Mouse (Mus musculus): ENCODE results near the gene Gbp4. TPM values are rescaled to one million over a fixed set of nuclear protein-coding genes. Genes with fewer than 3 reads are reported as not detected.
"Not testable (repeated sequence)": the region's sequence is repeated elsewhere in the genome, so short reads cannot be mapped to it uniquely, and the experiment has no call there.

Gene Gbp4
- 14.8 and 17.2 TPM in 2 replicates for total RNA-seq (2012; rRNA removed)
- total RNA-seq (2014; rRNA removed) = 19.3 and 21.1 TPM in 2 replicates
- 16.1 and 18.3 TPM in 2 replicates for polyA plus RNA-seq (2012; ENCODE audit: insufficient read length, low read depth)

- TF ChIP-seq CHD1 (IDR thresholded peaks at IDR 0.05; ENCODE audit: low read depth, low read length) = peak; percentile 97
- peak; percentile 88 for TF ChIP-seq ETS1 (conservative IDR thresholded peaks at IDR 0.05; ENCODE audit: low read depth, low read length)
- TF ChIP-seq MXI1 (IDR thresholded peaks at IDR 0.05; ENCODE audit: low read depth, low read length) = peak; percentile 59; the same call in 1 of the 2 replicates
- peak; percentile 80 for TF ChIP-seq BHLHE40 (IDR thresholded peaks at IDR 0.05; ENCODE audit: low read depth, low read length)
- peak; percentile 66 for TF ChIP-seq POLR2A (IDR thresholded peaks at IDR 0.05; ENCODE audit: low read depth, low read length)
- peak; percentile 69 for TF ChIP-seq MEF2A (IDR thresholded peaks at IDR 0.05; ENCODE audit: borderline replicate concordance, low read depth, low read length)
- TF ChIP-seq NELFE (IDR thresholded peaks at IDR 0.05; ENCODE audit: low read depth, low read length) = peak; percentile 39; the same call in 1 of the 2 replicates
- TF ChIP-seq EP300 (IDR thresholded peaks at IDR 0.05; ENCODE audit: low read length) = peak; percentile 60
- peak; percentile 79 for TF ChIP-seq TBP (conservative IDR thresholded peaks at IDR 0.05; ENCODE audit: low read depth, low read length)
- peak; percentile 82 for TF ChIP-seq IRF4 (IDR thresholded peaks at IDR 0.05; ENCODE audit: low read depth, low read length)
- peak; percentile 43; the same call in 1 of the 2 replicates for TF ChIP-seq TCF12 (IDR thresholded peaks at IDR 0.05; ENCODE audit: low read depth, low read length)
- peak; percentile 45 for TF ChIP-seq HCFC1 (IDR thresholded peaks at IDR 0.05; ENCODE audit: low read depth, low read length)
- peak; percentile 73 for TF ChIP-seq ELF1 (IDR thresholded peaks at IDR 0.05; ENCODE audit: low read depth, low read length)
- TF ChIP-seq SIN3A (IDR thresholded peaks at IDR 0.05; ENCODE audit: low read length) = peak; percentile 55
- H3K27me3 ChIP-seq (replicated peaks); H3K9me3 ChIP-seq (replicated peaks; ENCODE audit: low read length); dilution Hi-C loops (cut with MboI; ENCODE audit: extremely low pct_ligation_motif_present, extremely low pct_unique_long_range_greater_than_20kb, low sequenced_read_pairs): not testable (repeated sequence)
- Histone ChIP-seq H3K79me2 (replicated peaks; ENCODE audit: control insufficient read depth, extremely low read depth, insufficient read depth, poor library complexity, severe bottlenecking) (peaks cover 14% of the 10 kb centered on the region), H3K36me3 (replicated peaks in 1 of 2; ENCODE audit: control insufficient read depth in 1 of 2, insufficient read depth in 1 of 2, low read length in 1 of 2) (peaks cover 4 to 11% of the 10 kb centered on the region in 2 experiments), H3K27ac (ENCODE audit: insufficient read depth, low read depth) (peak within 1 kb of the TSS; percentile 65), H3K4me2 (ENCODE audit: insufficient read depth, low read depth, poor library complexity, severe bottlenecking) (peak within 1 kb of the TSS; percentile 89), H3K9ac (ENCODE audit: insufficient read depth, low read depth) (peak within 1 kb of the TSS; percentile 64), H3K4me1 (ENCODE audit: control insufficient read depth in 1 of 2, insufficient read depth in 2 of 2) (peaks cover 18 to 48% of the 10 kb centered on the region in 2 experiments), H3K4me3 (replicated peaks in 1 of 3; ENCODE audit: low read depth in 2 of 3, low read length in 2 of 3, poor library complexity in 1 of 3) (peak within 1 kb of the TSS; percentile 58 to 69 (median 66))
- in situ Hi-C loops (cut with MboI; ENCODE audit: low pct_ligation_motif_present, low pct_unique_long_range_greater_than_20kb, low sequenced_read_pairs) = loop anchor here (5.0 kb wide), 1 partner anchor 152 kb away; no protein-coding TSS in a partner anchor
- DNase-seq (ENCODE audit: extremely low read depth) = peak; percentile 72
Observed at GRCm38 (mm10) chr5:105139409-105140088, at the start of gene Gbp4, which contains the start of the genes Gbp9 and Gbp8. Gene Gbp4 (minus strand): TSS chr5:105139586. Gene Gbp9 (minus strand): TSS chr5:105139539. Gene Gbp8 (minus strand): TSS chr5:105139540.

GRCm38 (mm10) chr5:105181446-105181845 lies 42.1 kb upstream of the Gbp4 start:
- no peaks in the 10 kb centered on the region for H3K4me1 ChIP-seq (ENCODE audit: control insufficient read depth in 1 of 2, insufficient read depth in 2 of 2)
- no peak for TF ChIP-seq EP300 (IDR thresholded peaks at IDR 0.05; ENCODE audit: low read length)
- no peak for TF ChIP-seq CHD2 (IDR thresholded peaks at IDR 0.05; ENCODE audit: low read length)
- no peak for TF ChIP-seq IRF4 (IDR thresholded peaks at IDR 0.05; ENCODE audit: low read depth, low read length)
- TF ChIP-seq HCFC1 (IDR thresholded peaks at IDR 0.05; ENCODE audit: low read depth, low read length) = no peak
- TF ChIP-seq MAX (IDR thresholded peaks at IDR 0.05; ENCODE audit: low read length) = no peak
- TF ChIP-seq NRF1 (IDR thresholded peaks at IDR 0.05; ENCODE audit: low read depth, low read length) = no peak
- no peak for TF ChIP-seq NELFE (IDR thresholded peaks at IDR 0.05; ENCODE audit: low read depth, low read length)
- no peak for TF ChIP-seq POLR2A (IDR thresholded peaks at IDR 0.05; ENCODE audit: low read depth, low read length)
- TF ChIP-seq CHD1 (IDR thresholded peaks at IDR 0.05; ENCODE audit: low read depth, low read length) = no peak
- TF ChIP-seq ZKSCAN1 (IDR thresholded peaks at IDR 0.05; ENCODE audit: borderline replicate concordance, low read depth, low read length) = no peak
- no peak for TF ChIP-seq MXI1 (IDR thresholded peaks at IDR 0.05; ENCODE audit: low read depth, low read length)
- TF ChIP-seq RAD21 (IDR thresholded peaks at IDR 0.05; ENCODE audit: low read depth, low read length) = no peak
- no peak for TF ChIP-seq ELF1 (IDR thresholded peaks at IDR 0.05; ENCODE audit: low read depth, low read length)
- TF ChIP-seq RCOR1 (conservative IDR thresholded peaks at IDR 0.05; ENCODE audit: low read depth, low read length) = no peak
- no peaks in the 10 kb centered on the region for H3K9me3 ChIP-seq (replicated peaks; ENCODE audit: low read length)
- no peak overlapping the region for H3K4me3 ChIP-seq (replicated peaks in 1 of 3; ENCODE audit: low read depth in 2 of 3, low read length in 2 of 3, poor library complexity in 1 of 3)
- no peak overlapping the region for H3K4me2 ChIP-seq (ENCODE audit: insufficient read depth, low read depth, poor library complexity, severe bottlenecking)
- in situ Hi-C loops (cut with MboI; ENCODE audit: low pct_ligation_motif_present, low pct_unique_long_range_greater_than_20kb, low sequenced_read_pairs) (no loop called here), dilution Hi-C loops (cut with MboI; ENCODE audit: extremely low pct_ligation_motif_present, extremely low pct_unique_long_range_greater_than_20kb, low sequenced_read_pairs) (no loop called here)
- H3K27ac ChIP-seq (ENCODE audit: insufficient read depth, low read depth) = no peak overlapping the region
- no peaks in the 10 kb centered on the region for H3K27me3 ChIP-seq (replicated peaks)
- H3K9ac ChIP-seq (ENCODE audit: insufficient read depth, low read depth) = no peak overlapping the region
- no peak for DNase-seq (ENCODE audit: extremely low read depth)
- H3K79me2 ChIP-seq (replicated peaks; ENCODE audit: control insufficient read depth, extremely low read depth, insufficient read depth, poor library complexity, severe bottlenecking) = no peaks in the 10 kb centered on the region
- H3K36me3 ChIP-seq (replicated peaks in 1 of 2; ENCODE audit: control insufficient read depth in 1 of 2, insufficient read depth in 1 of 2, low read length in 1 of 2) = no peaks in the 10 kb centered on the region
